Mouse (Mus musculus) midbrain, embryonic 14.5 days (tissue): ENCODE measurements around the gene Rraga. TPM values are rescaled to one million over a fixed set of nuclear protein-coding genes. Genes with fewer than 3 reads are reported as not detected.

Experiments used
- ATAC-seq: fragments of 200-750 bp; cut with Nextera tagmentation; 2 replicates; pipeline ENCODE4 v1.8.0; 2017; ENCODE audit warnings: moderate number of reproducible peaks, moderate library complexity; ENCODE audit not compliant: low FRiP score, low TSS enrichment
- DNase-seq: peaks from one replicate; pipeline ENCODE4 v3.0.0-alpha.2; 2015
- H3K27ac ChIP-seq: fragments of 300-500 bp; sonication (generic); replicated peaks from 2 replicates; pipeline ENCODE4 v1.5.1; 2014; ENCODE audit warnings: mild to moderate bottlenecking, low read depth, low read length, moderate library complexity
- H3K27me3 ChIP-seq: fragments of 300-500 bp; sonication (generic); 2 replicates; pipeline ENCODE4 v1.6.1; 2014; ENCODE audit warnings: low read length, control low read depth, mixed read lengths; ENCODE audit not compliant: control insufficient read depth, insufficient read depth
- H3K36me3 ChIP-seq: fragments of 300-500 bp; sonication (generic); 2 replicates; pipeline ENCODE4 v1.6.1; 2014; ENCODE audit warnings: low read length, control low read depth; ENCODE audit not compliant: control insufficient read depth, insufficient read depth
- H3K4me1 ChIP-seq: fragments of 300-500 bp; sonication (generic); 2 replicates; pipeline ENCODE4 v1.6.1; 2014; ENCODE audit warnings: mild to moderate bottlenecking, antibody characterized with exemption, low read length, control low read depth; ENCODE audit not compliant: control insufficient read depth, insufficient read depth
- H3K4me2 ChIP-seq: fragments of 300-500 bp; sonication (generic); 2 replicates; pipeline ENCODE4 v1.6.1; 2014; ENCODE audit warnings: mild to moderate bottlenecking, low read length, moderate library complexity
- H3K4me3 ChIP-seq: fragments of 300-500 bp; sonication (generic); replicated peaks from 2 replicates; pipeline ENCODE4 v1.5.1; 2014; ENCODE audit warnings: low read depth, low read length
- H3K9ac ChIP-seq: fragments of 300-500 bp; sonication (generic); replicated peaks from 2 replicates; pipeline ENCODE4 v1.6.1; 2014; ENCODE audit warnings: mild to moderate bottlenecking, low read length, moderate library complexity
- H3K9me3 ChIP-seq: fragments of 300-500 bp; sonication (generic); 2 replicates; pipeline ENCODE4 v1.6.1; 2016; ENCODE audit warnings: low read length, control low read depth, mixed read lengths; ENCODE audit not compliant: control insufficient read depth
- WGBS: fragments of 180-500 bp; shearing (Covaris S2); extraction: QIAGEN DNeasy Blood & Tissue Kit; methylation state at CpG from one replicate; pipeline ENCODE4 v1.1.7; 2014; 5-methylcytosine and 5-hydroxymethylcytosine counted together
- polyA plus RNA-seq: library from polyadenylated mRNA; unstranded; fragments of >200 nt; fragmentation: Nextera tagmentation; extraction: Ambion mirVana; gene quantifications from 2 replicates; pipeline ENCODE4 v1.2.1, GENCODE M21; 2014

Rraga gene
- polyA plus RNA-seq, 1 experiment from 2014 or later, result 159 TPM

GRCm38 (mm10) chr4:86576120-86576541, 663 bp downstream of the Rraga start:
- no peaks in the 10 kb centered on the region for H3K27me3 ChIP-seq
- peak overlapping the region; percentile 95 for H3K9ac ChIP-seq
- ATAC-seq (no peak), DNase-seq (peak; percentile 75)
- peak overlapping the region; percentile 96 for H3K4me2 ChIP-seq
- H3K4me1 ChIP-seq, result peaks cover 22% of the 10 kb centered on the region
- 0 out of 2 replicates have a peak, but pooled peaks cover 6% of the 10 kb centered on the region for H3K36me3 ChIP-seq
- no peaks in the 10 kb centered on the region for H3K9me3 ChIP-seq
- H3K27ac ChIP-seq, result peak overlapping the region; percentile 97
- H3K4me3 ChIP-seq, result peak overlapping the region; percentile 94
- under 1% methylated on average over 20 of the region's 20 CpGs for WGBS

- 9% methylated on average over 11 of the region's 11 CpGs for WGBS
- Histone ChIP-seq H3K4me3 (peak overlapping the region; percentile 94), H3K27me3 (no peaks in the 10 kb centered on the region), H3K4me1 (peaks cover 22% of the 10 kb centered on the region), H3K9ac (peak overlapping the region; percentile 95), H3K27ac (peak overlapping the region; percentile 97), H3K4me2 (peak overlapping the region; percentile 96), H3K36me3 (0 out of 2 replicates have a peak, but pooled peaks cover 8% of the 10 kb centered on the region), H3K9me3 (no peaks in the 10 kb centered on the region)
- DNase-seq (no peak), ATAC-seq (no peak)
Measured at GRCm38 (mm10) chr4:86576630-86577225, 1.3 kb downstream of the Rraga start.

DNA sequence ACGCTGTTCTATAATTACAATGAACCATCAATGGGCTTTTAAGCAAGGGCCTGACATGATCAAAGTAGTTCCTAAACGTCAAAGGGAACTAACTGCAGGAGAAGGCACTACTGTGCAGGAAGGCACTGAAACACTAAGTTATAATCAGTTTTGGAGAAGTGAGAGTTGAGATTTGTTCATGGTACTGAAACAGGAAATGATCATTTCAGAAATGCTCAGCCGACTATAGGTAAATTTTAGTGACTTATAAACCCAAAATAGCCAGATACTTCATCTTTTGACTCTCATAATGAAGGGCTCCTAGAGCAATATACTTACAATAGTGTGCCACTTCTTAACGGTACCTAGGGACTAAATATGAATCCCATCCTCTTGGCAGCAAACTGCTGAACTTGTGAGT, 4.6 kb downstream of the Rraga start:
- H3K4me1 ChIP-seq, result peaks cover 19% of the 10 kb centered on the region
- 62% methylated on average over 4 of the region's 4 CpGs for WGBS
- DNase-seq (no peak), ATAC-seq (no peak)
- no peaks in the 10 kb centered on the region for H3K9me3 ChIP-seq
- H3K4me2 ChIP-seq, result no peak overlapping the region
- H3K27me3 ChIP-seq, result no peaks in the 10 kb centered on the region
- H3K27ac ChIP-seq, result no peak overlapping the region
- H3K36me3 ChIP-seq, result peaks cover 31% of the 10 kb centered on the region
- no peak overlapping the region for H3K4me3 ChIP-seq
- no peak overlapping the region for H3K9ac ChIP-seq

DNA sequence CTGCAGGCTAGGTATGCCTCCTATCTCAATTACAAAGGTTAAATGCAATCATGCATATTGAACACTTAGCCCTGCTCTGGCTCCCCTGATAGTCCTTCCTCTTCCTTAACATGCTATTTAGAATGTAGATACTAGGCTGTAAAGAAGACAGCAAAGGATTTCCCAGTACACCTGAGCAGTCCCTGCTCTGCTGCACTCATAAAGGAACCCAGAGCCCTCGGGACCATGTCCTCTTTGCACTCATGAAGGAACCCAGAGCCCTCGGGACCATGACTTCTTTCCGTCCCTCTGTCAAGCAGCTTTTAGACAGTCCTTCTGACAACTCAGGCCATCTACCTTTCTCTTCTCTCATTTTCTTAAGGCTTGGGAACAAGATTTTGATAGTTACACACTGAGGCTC, 5.1 kb downstream of the Rraga start:
- Histone ChIP-seq H3K4me2 (no peak overlapping the region), H3K4me1 (peaks cover 19% of the 10 kb centered on the region), H3K36me3 (peaks cover 36% of the 10 kb centered on the region), H3K4me3 (no peak overlapping the region), H3K9me3 (no peaks in the 10 kb centered on the region), H3K27ac (no peak overlapping the region), H3K9ac (no peak overlapping the region), H3K27me3 (no peaks in the 10 kb centered on the region)
- no peak for DNase-seq
- 82% methylated on average over 3 of the region's 3 CpGs for WGBS
- ATAC-seq, result no peak

- Histone ChIP-seq H3K27ac (no peak overlapping the region), H3K9me3 (no peaks in the 10 kb centered on the region), H3K36me3 (peaks cover 38% of the 10 kb centered on the region), H3K9ac (no peak overlapping the region), H3K4me1 (no peaks in the 10 kb centered on the region), H3K4me3 (no peak overlapping the region), H3K4me2 (no peak overlapping the region), H3K27me3 (no peaks in the 10 kb centered on the region)
- ATAC-seq, result no peak
- 85% methylated on average over 3 of the region's 3 CpGs for WGBS
- no peak for DNase-seq
Measured at GRCm38 (mm10) chr4:86588236-86588635, 12.8 kb downstream of the Rraga start.

DNA sequence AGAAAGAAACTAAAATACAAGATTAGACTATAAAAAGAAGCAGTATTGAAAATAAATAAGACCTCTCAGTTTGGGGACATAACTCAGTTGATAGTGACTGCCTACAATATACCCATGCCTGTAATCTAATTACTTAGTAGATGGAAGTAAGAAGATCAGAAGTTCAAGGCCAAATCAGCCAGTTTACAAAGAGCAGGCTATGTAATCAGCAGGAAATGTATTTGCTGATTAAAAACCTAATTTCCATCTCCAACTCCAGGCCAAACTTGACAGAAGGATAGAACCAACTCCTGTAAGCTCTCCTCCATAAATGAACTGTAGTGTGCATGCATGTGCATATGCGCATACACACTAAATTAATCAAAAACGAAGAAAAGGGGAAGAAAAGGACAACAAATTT, 15.8 kb downstream of the Rraga start:
- Histone ChIP-seq H3K27me3 (no peaks in the 10 kb centered on the region), H3K4me3 (no peak overlapping the region), H3K4me2 (no peak overlapping the region), H3K9me3 (no peaks in the 10 kb centered on the region), H3K4me1 (no peaks in the 10 kb centered on the region), H3K9ac (no peak overlapping the region), H3K27ac (no peak overlapping the region), H3K36me3 (peaks cover 23% of the 10 kb centered on the region; the same call in 1 of the 2 replicates)
- DNase-seq, result no peak
- ATAC-seq, result no peak
- 94% methylated on average over 2 of the region's 2 CpGs for WGBS

- ATAC-seq (peak; percentile 99), DNase-seq (peak; percentile 98)
- Histone ChIP-seq H3K4me3 (peak within 1 kb of the TSS; percentile 82), H3K27ac (peak within 1 kb of the TSS; percentile 53; the same call in 1 of the 2 replicates), H3K4me1 (peaks cover 4% of the 10 kb centered on the region; the same call in 1 of the 2 replicates), H3K9ac (peak within 1 kb of the TSS; percentile 71), H3K4me2 (peak within 1 kb of the TSS; percentile 90), H3K27me3 (no peaks in the 10 kb centered on the region), H3K9me3 (no peaks in the 10 kb centered on the region), H3K36me3 (peaks cover under 1% of the 10 kb centered on the region; the same call in 1 of the 2 replicates)
- WGBS, result under 1% methylated on average over 59 of the region's 59 CpGs
Measured at GRCm38 (mm10) chr4:86611524-86612288, 36.2 kb downstream of the Rraga start, which contains the start of gene Haus6. Gene Haus6, minus strand, starts transcription at chr4:86612055.

GRCm38 (mm10) chr4:86612289-86612620, 36.8 kb downstream of the Rraga start:
- DNase-seq, result no peak
- peak; percentile 7; the same call in 1 of the 2 replicates for ATAC-seq
- Histone ChIP-seq H3K9ac (peak overlapping the region; percentile 42; the same call in 1 of the 2 replicates), H3K27me3 (no peaks in the 10 kb centered on the region), H3K9me3 (no peaks in the 10 kb centered on the region), H3K36me3 (no peaks in the 10 kb centered on the region), H3K4me3 (peak overlapping the region; percentile 82), H3K27ac (peak overlapping the region; percentile 53; the same call in 1 of the 2 replicates), H3K4me1 (peaks cover 4% of the 10 kb centered on the region; the same call in 1 of the 2 replicates), H3K4me2 (peak overlapping the region; percentile 90)
- 30% methylated on average over 8 of the region's 8 CpGs for WGBS
